Mouse (Mus musculus) intestine, embryonic 15.5 days (tissue): Measurements from ENCODE around the gene Nudt16l1. TPM values are rescaled to one million over a fixed set of nuclear protein-coding genes. Genes with fewer than 3 reads are reported as not detected.
A peak's percentile ranks its signal among the peaks of the same experiment; 100 is the strongest.

Experiments
- ATAC-seq: fragments of 200-750 bp; cut with Nextera tagmentation; 2 replicates; pipeline ENCODE4 v1.8.0; 2017; ENCODE audit warnings: moderate TSS enrichment, moderate library complexity
- H3K27ac ChIP-seq: fragments of 300-500 bp; sonication (generic); 2 replicates; pipeline ENCODE4 v1.5.1; 2015; ENCODE audit warnings: mild to moderate bottlenecking, inconsistent platforms
- H3K27me3 ChIP-seq: fragments of 300-500 bp; sonication (generic); replicated peaks from 2 replicates; pipeline ENCODE4 v1.6.1; 2015; ENCODE audit warnings: inconsistent platforms
- H3K36me3 ChIP-seq: fragments of 300-500 bp; sonication (generic); 2 replicates; pipeline ENCODE4 v1.6.1; 2015; ENCODE audit warnings: inconsistent platforms
- H3K4me1 ChIP-seq: fragments of 300-500 bp; sonication (generic); replicated peaks from 2 replicates; pipeline ENCODE4 v1.6.1; 2015; ENCODE audit warnings: inconsistent platforms
- H3K4me2 ChIP-seq: fragments of 300-500 bp; sonication (generic); replicated peaks from 2 replicates; pipeline ENCODE4 v1.6.1; 2015; ENCODE audit warnings: mild to moderate bottlenecking, inconsistent platforms
- H3K4me3 ChIP-seq: fragments of 300-500 bp; sonication (generic); replicated peaks from 2 replicates; pipeline ENCODE4 v1.5.1; 2015; ENCODE audit warnings: inconsistent platforms
- H3K9ac ChIP-seq: fragments of 300-500 bp; sonication (generic); 2 replicates; pipeline ENCODE4 v1.6.1; 2015; ENCODE audit warnings: inconsistent platforms
- H3K9me3 ChIP-seq: fragments of 300-500 bp; sonication (generic); 2 replicates; pipeline ENCODE4 v1.6.1; 2016; ENCODE audit warnings: inconsistent platforms
- WGBS: fragments of 180-500 bp; shearing (Covaris S2); methylation state at CpG from one replicate; pipeline ENCODE4 v1.1.7; 2015; 5-methylcytosine and 5-hydroxymethylcytosine counted together
- polyA plus RNA-seq: library from polyadenylated mRNA; unstranded; fragments of >200 nt; fragmentation: Nextera tagmentation; extraction: Ambion mirVana; gene quantifications from 2 replicates; pipeline ENCODE4 v1.2.1, GENCODE M21; 2015

Nudt16l1 gene
- polyA plus RNA-seq, 1 experiment from 2014 or later = 128 TPM

- no peak overlapping the region for H3K27ac ChIP-seq
- no peak overlapping the region for H3K9ac ChIP-seq
- H3K4me3 ChIP-seq = no peak overlapping the region
- 81% methylated on average over 3 of the region's 3 CpGs for WGBS
- H3K4me1 ChIP-seq = peaks cover 6% of the 10 kb centered on the region
- no peaks in the 10 kb centered on the region for H3K9me3 ChIP-seq
- H3K36me3 ChIP-seq = no peaks in the 10 kb centered on the region
- H3K27me3 ChIP-seq = no peaks in the 10 kb centered on the region
- no peak for ATAC-seq
- H3K4me2 ChIP-seq = no peak overlapping the region
Observed at GRCm38 (mm10) chr16:4968426-4968825, 29.9 kb downstream of the Nudt16l1 start.

DNA sequence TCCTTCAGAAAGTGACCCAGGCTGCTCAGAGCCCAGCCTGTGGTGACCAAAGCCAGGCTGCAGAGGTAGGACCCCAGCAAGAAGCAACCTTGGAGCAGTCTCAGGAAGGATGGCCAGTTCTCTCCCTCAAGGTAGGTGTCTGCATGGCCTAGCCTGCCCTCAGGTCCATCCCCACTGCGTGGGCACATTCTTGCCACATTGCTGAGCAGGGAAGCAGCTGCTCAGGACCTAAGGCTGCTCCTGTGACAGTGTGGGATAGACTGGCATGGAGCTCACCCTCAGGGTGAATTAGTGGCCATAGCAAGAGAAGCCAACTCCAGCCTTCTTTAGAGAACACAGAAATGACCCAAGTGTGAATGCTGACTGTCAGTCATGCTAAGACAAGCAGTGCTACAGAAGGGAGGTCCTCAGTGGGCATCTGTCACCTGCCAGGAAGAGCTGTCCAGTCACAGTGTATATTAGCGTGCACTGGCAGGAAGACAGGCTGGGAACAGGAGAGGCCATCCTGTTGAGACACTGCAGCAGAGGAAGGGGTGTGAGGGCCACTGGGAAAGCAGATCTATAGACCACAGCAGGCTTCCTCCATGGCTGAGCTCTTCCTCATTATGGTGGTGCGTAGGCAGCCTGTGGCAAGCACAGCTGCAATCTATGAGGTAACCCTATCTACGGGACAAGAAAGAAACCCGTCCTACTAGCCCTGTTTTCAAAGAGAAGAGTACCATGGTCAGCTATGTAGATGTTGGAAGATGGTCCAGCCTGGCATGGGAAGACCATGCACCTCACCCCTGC, 30.7 kb downstream of the Nudt16l1 start:
- Histone ChIP-seq H3K27ac (no peak overlapping the region), H3K9me3 (no peaks in the 10 kb centered on the region), H3K4me3 (no peak overlapping the region), H3K9ac (no peak overlapping the region), H3K4me1 (0 out of 2 replicates have a peak, but pooled peaks cover 5% of the 10 kb centered on the region), H3K4me2 (no peak overlapping the region), H3K27me3 (no peaks in the 10 kb centered on the region), H3K36me3 (no peaks in the 10 kb centered on the region)
- WGBS = 72% methylated on average over 5 of the region's 5 CpGs
- no peak for ATAC-seq

- Histone ChIP-seq H3K4me1 (0 out of 2 replicates have a peak, but pooled peaks cover 2% of the 10 kb centered on the region), H3K4me2 (no peak overlapping the region), H3K27ac (no peak overlapping the region), H3K4me3 (no peak overlapping the region), H3K9ac (no peak overlapping the region), H3K36me3 (no peaks in the 10 kb centered on the region), H3K27me3 (no peaks in the 10 kb centered on the region), H3K9me3 (no peaks in the 10 kb centered on the region)
- no peak for ATAC-seq
- 65% methylated on average over 4 of the region's 4 CpGs for WGBS
Observed at GRCm38 (mm10) chr16:4971626-4972025, 33.1 kb downstream of the Nudt16l1 start.

- H3K4me1 ChIP-seq = 0 out of 2 replicates have a peak, but pooled peaks cover 3% of the 10 kb centered on the region
- no peak overlapping the region for H3K27ac ChIP-seq
- H3K9me3 ChIP-seq = no peaks in the 10 kb centered on the region
- no peak overlapping the region for H3K9ac ChIP-seq
- no peak overlapping the region for H3K4me3 ChIP-seq
- ATAC-seq = no peak
- no peak overlapping the region for H3K4me2 ChIP-seq
- WGBS = 90% methylated on average over 5 of the region's 5 CpGs
- no peaks in the 10 kb centered on the region for H3K27me3 ChIP-seq
- H3K36me3 ChIP-seq = no peaks in the 10 kb centered on the region
Observed at GRCm38 (mm10) chr16:4974521-4974920, 36.0 kb downstream of the Nudt16l1 start.

DNA sequence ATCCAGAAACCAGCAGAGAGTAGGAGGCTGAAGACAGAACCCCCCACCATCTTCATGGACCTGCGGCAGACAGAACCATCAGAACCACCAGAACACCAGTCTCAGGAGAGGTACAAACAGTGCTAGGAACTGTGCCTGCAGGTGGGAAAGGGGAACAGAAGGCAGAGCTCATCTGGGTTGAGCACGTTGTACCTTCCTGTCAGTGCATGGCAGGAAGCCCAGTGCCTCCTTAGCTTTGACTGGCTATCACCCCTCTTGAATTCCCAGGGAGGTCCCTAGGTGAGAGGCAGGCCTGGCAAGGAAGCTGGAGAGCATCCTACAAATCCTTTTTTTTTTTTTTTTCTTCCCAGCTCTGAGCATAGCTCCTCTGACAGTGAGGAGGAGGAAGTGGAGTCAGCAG, 37.6 kb downstream of the Nudt16l1 start:
- 53% methylated on average over 2 of the region's 2 CpGs for WGBS
- ATAC-seq = no peak

DNA sequence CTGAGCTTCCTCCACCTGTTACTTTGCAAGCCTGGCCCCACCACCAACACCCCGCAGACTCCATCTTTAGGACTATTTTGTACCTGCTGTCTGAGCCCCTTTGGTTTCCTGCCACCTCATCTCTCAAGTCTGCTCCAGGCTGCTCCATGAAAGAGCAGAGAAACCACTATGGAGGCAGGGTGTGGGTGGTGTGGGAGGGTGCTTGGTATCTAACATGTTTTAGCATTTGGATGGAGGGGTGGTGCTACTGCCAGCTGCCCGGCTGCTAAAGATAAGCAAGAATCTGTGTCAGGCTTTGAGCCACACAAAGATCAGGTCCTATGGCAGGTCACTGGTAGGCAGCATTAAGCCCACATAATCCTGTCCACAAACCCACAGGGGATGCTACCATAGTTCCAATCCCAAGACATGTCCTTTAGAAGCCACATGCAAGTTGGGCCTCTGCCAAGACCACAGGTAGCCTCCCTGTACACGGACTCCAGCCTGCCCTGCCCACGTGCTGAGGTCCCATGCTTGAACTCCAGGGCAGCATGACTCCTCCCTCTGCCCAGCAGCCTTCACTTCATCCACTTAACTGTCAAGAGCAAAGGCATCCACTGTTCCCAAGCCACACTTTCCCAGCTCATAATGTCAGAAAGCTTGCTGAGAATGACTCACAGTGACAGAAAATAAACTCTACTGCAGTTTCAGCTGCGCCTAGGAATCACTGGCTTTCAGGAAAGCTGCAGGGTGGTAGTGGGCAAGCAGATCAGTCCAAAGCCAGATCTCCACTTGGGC, 39.9 kb downstream of the Nudt16l1 start:
- Histone ChIP-seq H3K4me3 (no peak overlapping the region), H3K27ac (no peak overlapping the region), H3K9ac (no peak overlapping the region), H3K36me3 (no peaks in the 10 kb centered on the region), H3K4me2 (no peak overlapping the region), H3K4me1 (0 out of 2 replicates have a peak, but pooled peaks cover 3% of the 10 kb centered on the region), H3K27me3 (no peaks in the 10 kb centered on the region), H3K9me3 (no peaks in the 10 kb centered on the region)
- 51% methylated on average over 5 of the region's 5 CpGs for WGBS
- ATAC-seq = 0 out of 2 replicates have a peak, but pooled peaks have one; percentile 43

More for the DNA sequence above, 37.6 kb downstream of the Nudt16l1 start:
- no peak overlapping the region for H3K4me3 ChIP-seq
- no peaks in the 10 kb centered on the region for H3K9me3 ChIP-seq
- H3K4me1 ChIP-seq = 0 out of 2 replicates have a peak, but pooled peaks cover 3% of the 10 kb centered on the region
- no peak overlapping the region for H3K27ac ChIP-seq
- no peak overlapping the region for H3K4me2 ChIP-seq
- no peaks in the 10 kb centered on the region for H3K27me3 ChIP-seq
- no peaks in the 10 kb centered on the region for H3K36me3 ChIP-seq
- no peak overlapping the region for H3K9ac ChIP-seq

GRCm38 (mm10) chr16:4979755-4980380, 41.3 kb downstream of the Nudt16l1 start:
- 0 out of 2 replicates have a peak, but pooled peaks cover 3% of the 10 kb centered on the region for H3K4me1 ChIP-seq
- H3K4me2 ChIP-seq = no peak overlapping the region
- WGBS = 76% methylated on average over 4 of the region's 4 CpGs
- no peaks in the 10 kb centered on the region for H3K36me3 ChIP-seq
- H3K27me3 ChIP-seq = no peaks in the 10 kb centered on the region
- no peaks in the 10 kb centered on the region for H3K9me3 ChIP-seq
- no peak overlapping the region for H3K9ac ChIP-seq
- peak; percentile 84 for ATAC-seq
- H3K27ac ChIP-seq = no peak overlapping the region
- no peak overlapping the region for H3K4me3 ChIP-seq

DNA sequence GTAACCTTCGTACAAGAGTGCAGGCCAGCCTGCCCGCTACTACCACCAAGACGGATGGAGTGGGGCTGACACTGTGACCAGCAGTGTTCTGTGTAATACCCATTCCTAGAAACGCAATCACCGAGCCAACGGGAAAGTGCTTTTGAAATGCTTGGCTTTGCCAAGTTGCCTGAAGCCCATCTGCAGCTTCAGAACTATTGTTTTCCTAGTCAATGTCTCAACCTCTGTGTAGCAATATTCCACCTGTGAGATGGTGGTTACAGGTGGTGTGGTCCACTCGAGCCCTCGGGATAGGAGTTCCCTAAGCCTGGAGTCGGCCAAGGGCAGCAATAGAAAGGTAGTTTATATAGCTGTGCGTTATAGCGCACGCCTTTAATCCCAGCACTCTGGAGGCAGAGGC, 46.2 kb downstream of the Nudt16l1 start:
- H3K9me3 ChIP-seq = no peaks in the 10 kb centered on the region

More for the DNA sequence above, 46.2 kb downstream of the Nudt16l1 start:
- no peaks in the 10 kb centered on the region for H3K4me1 ChIP-seq
- WGBS = 90% methylated on average over 12 of the region's 12 CpGs
- no peaks in the 10 kb centered on the region for H3K27me3 ChIP-seq
- H3K4me3 ChIP-seq = no peak overlapping the region
- no peak overlapping the region for H3K27ac ChIP-seq
- ATAC-seq = no peak
- H3K36me3 ChIP-seq = no peaks in the 10 kb centered on the region
- H3K4me2 ChIP-seq = no peak overlapping the region
- H3K9ac ChIP-seq = no peak overlapping the region

Other genes starting within 250 kb of the Nudt16l1 start
- 48.5 and 50.7 TPM in 2 replicates for gene Nmral1, start 219.4 kb upstream of the Nudt16l1 start, polyA plus RNA-seq
- 90.4 and 91.7 TPM in 2 replicates for gene Hmox2, start 212.4 kb upstream of the Nudt16l1 start, polyA plus RNA-seq
- gene Cdip1, start 148.5 kb upstream of the Nudt16l1 start, polyA plus RNA-seq = 83.1 and 88.3 TPM in 2 replicates
- 0.23 TPM in 2 replicates for gene 4930562C15Rik, start 103.3 kb upstream of the Nudt16l1 start, polyA plus RNA-seq
- gene Ubald1, start 58.4 kb upstream of the Nudt16l1 start, polyA plus RNA-seq = 34.0 and 36.1 TPM in 2 replicates
- gene Mgrn1, start 52.5 kb upstream of the Nudt16l1 start, polyA plus RNA-seq = 71.2 and 77.9 TPM in 2 replicates
- 39.6 and 42.0 TPM in 2 replicates for gene Anks3, start 25.4 kb downstream of the Nudt16l1 start, polyA plus RNA-seq
- not detected in 2 replicates for gene Sept12, start 59.1 kb downstream of the Nudt16l1 start, polyA plus RNA-seq
- 99.2 and 112 TPM in 2 replicates for gene Smim22, start 68.5 kb downstream of the Nudt16l1 start, polyA plus RNA-seq
- 46.2 and 51.7 TPM in 2 replicates for gene Rogdi, start 74.8 kb downstream of the Nudt16l1 start, polyA plus RNA-seq
- gene Glyr1, start 111.1 kb downstream of the Nudt16l1 start, polyA plus RNA-seq = 129 and 136 TPM in 2 replicates
- 15.4 and 17.0 TPM in 2 replicates for gene Ubn1, start 111.3 kb downstream of the Nudt16l1 start, polyA plus RNA-seq
- 4.4 and 4.7 TPM in 2 replicates for gene Ppl, start 193.7 kb downstream of the Nudt16l1 start, polyA plus RNA-seq
- 0.03 TPM in 1 of 2 replicates, not detected in the other for gene Sec14l5, start 208.3 kb downstream of the Nudt16l1 start, polyA plus RNA-seq